Mouse (Mus musculus) macrophage (primary cell): ENCODE data around the gene Fahd1. TPM values are rescaled to one million over a fixed set of nuclear protein-coding genes. Genes with fewer than 3 reads are reported as not detected.

Experiments
- H3K27ac ChIP-seq: fragments of 350-480 bp; formaldehyde crosslinking; 2 replicates; pipeline ENCODE4 v1.9.0; 2021
- H3K36me3 ChIP-seq: fragments of 350-480 bp; formaldehyde crosslinking; 2 replicates; pipeline ENCODE4 v1.9.0; 2021; ENCODE audit errors: inconsistent target
- H3K4me3 ChIP-seq: fragments of 350-480 bp; formaldehyde crosslinking; 2 replicates; pipeline ENCODE4 v1.9.0; 2021; ENCODE audit errors: inconsistent target
- H3K79me2 ChIP-seq: fragments of 350-480 bp; formaldehyde crosslinking; 2 replicates; pipeline ENCODE4 v1.9.0; 2021; ENCODE audit errors: inconsistent target
- WGBS: methylation state at CpG from one replicate; pipeline ENCODE4 v1.1.7; 2026; ENCODE audit warnings: inconsistent platforms; ENCODE audit not compliant: missing documents; 5-methylcytosine and 5-hydroxymethylcytosine counted together
- polyA plus RNA-seq: library from polyadenylated mRNA; stranded (reverse); fragments of 250-400 nt; gene quantifications from 3 replicates; pipeline ENCODE4 v1.2.4, GENCODE M21; 2018; ENCODE audit warnings: inconsistent platforms

The Fahd1 gene
- polyA plus RNA-seq, 1 experiment from 2014 or later: 10.4 TPM

DNA sequence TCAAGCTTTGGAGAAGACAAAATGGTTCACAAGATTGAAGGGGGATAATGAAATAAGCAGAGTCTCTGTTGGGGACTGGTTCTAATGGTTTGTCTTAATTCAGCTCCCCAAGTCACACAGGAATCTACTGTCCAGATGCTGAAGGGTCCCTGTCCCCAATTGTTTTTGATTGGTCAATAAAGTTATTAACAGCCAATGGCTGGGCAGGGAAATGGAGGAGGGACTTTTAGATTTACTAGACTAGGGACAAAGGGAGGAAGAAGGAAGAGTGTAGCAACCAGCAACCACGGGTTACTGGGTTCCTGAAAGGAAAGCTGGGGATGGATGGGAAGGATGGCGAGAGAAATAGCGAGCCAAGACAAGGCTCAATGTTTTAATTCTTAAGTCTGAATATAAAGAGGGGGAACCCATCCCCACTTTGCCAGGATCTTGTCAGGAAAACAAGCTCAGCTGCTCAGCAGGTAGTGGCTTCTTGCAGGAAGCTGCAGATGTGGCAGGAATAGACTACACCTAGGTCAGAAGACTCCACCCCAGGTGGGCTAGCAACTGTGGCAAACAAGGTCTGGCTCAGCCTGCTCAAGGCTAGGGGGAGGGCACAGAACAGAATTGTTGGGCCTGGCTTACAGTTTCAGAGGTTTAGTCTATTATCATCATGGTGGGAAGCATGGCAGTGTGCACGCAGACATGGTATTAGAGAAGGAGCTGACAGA, 23.7 kb upstream of the Fahd1 start:
- no peaks in the 10 kb centered on the region for H3K79me2 ChIP-seq
- H3K27ac ChIP-seq: no peak overlapping the region
- H3K36me3 ChIP-seq: no peaks in the 10 kb centered on the region
- 68% methylated on average over 4 of the region's 4 CpGs for WGBS
- H3K4me3 ChIP-seq: no peak overlapping the region

DNA sequence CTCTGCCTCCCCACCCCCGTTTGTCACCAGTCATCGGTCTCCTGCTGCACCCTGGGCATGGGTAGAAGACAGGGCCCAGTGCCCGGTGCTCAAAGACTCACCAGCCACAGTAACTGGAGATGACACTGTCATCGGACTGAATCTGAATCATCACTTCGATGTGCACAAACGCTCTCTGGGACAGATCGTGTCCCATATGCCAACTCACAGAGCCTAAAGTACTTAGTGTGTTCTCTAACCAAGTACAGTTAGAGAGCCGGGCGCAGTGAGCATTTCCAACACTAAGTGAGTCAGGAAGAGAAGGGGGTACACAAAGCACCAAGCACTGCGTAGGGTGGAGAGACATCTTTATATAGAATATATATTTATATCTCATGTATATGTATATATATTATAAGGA, 17.8 kb upstream of the Fahd1 start:
- WGBS: 98% methylated on average over 8 of the region's 10 CpGs
- Histone ChIP-seq H3K79me2 (no peaks in the 10 kb centered on the region), H3K36me3 (peaks cover 26% of the 10 kb centered on the region; the same call in 1 of the 2 replicates), H3K27ac (no peak overlapping the region), H3K4me3 (no peak overlapping the region)

DNA sequence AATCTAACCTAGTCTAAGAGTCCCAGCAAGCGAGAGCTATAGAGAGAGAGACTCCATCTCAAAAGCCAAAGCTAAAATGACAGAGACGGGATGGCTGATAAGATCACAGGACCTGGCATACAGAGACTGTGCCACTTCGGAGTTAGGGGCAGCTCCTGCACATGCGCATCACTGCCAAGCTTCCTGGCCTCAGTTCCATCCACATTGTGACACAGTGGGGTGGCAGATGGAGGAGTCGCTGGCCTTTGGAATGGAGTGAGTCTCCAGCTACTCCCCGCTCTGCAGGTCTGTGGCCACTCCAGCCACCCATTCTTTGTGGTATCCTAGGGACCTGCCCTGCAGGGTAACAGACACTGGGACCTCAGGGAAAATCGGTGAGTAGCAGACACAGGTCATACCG, 15.6 kb upstream of the Fahd1 start, which contains the start of gene Igfals:
Igfals (plus strand) TSS at position 222 of the 400 bp plus-strand sequence.
- no peak within 1 kb of the TSS for H3K27ac ChIP-seq
- H3K79me2 ChIP-seq: no peaks in the 10 kb centered on the region
- H3K36me3 ChIP-seq: peaks cover 47% of the 10 kb centered on the region
- WGBS: 96% methylated on average over 8 of the region's 8 CpGs
- no peak within 1 kb of the TSS for H3K4me3 ChIP-seq

GRCm38 (mm10) chr17:24861785-24862184, 11.6 kb upstream of the Fahd1 start:
- no peaks in the 10 kb centered on the region for H3K79me2 ChIP-seq
- 100% methylated on average over 3 of the region's 3 CpGs for WGBS
- peaks cover 71% of the 10 kb centered on the region for H3K36me3 ChIP-seq
- no peak overlapping the region for H3K27ac ChIP-seq
- H3K4me3 ChIP-seq: no peak overlapping the region

DNA sequence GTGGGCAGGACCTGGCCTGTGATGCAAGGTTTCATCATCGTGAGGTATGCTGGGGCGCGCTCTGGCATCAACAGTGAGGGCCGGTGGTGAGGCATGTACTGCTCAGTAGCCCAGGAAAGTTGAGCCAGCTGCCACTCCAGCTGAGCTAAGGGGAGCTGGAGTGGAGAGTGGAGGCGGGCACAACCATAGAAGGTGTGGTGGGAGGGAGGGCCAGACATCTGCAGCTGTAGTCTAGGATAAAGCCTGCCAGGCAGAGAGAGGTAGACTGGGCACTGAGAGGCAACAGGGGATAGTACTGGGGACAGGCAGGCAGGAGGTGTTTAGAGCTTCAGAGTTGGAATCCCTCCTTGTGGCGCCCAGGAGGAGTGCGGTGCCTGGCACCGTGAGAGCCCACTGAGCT, 9.9 kb upstream of the Fahd1 start:
- Histone ChIP-seq H3K4me3 (no peak overlapping the region), H3K36me3 (peaks cover 68% of the 10 kb centered on the region), H3K27ac (no peak overlapping the region), H3K79me2 (no peaks in the 10 kb centered on the region)
- 96% methylated on average over 8 of the region's 8 CpGs for WGBS

DNA sequence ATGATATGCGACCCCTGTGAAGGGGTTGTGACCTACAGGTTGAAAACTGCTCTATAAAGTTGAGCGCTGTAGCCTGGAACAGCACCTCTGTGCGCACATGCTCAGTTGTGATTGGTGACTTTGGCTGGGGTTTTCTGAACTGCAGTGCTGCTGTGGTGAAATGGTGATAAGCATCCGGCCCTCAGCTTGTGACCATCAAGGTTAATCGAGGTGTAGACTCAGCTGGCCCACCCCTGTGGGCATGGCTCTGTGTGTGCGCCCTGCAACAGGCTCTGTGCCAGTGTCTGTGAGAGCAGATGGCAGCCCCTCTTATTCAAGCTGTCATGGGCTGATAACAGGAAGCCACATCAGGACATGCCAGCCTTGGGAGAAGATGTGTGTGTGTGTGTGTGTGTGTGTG, 8.8 kb upstream of the Fahd1 start:
- Histone ChIP-seq H3K36me3 (peaks cover 68% of the 10 kb centered on the region), H3K4me3 (no peak overlapping the region), H3K79me2 (no peaks in the 10 kb centered on the region), H3K27ac (no peak overlapping the region)
- 94% methylated on average over 6 of the region's 6 CpGs for WGBS

GRCm38 (mm10) chr17:24857831-24858470, 7.8 kb upstream of the Fahd1 start:
- Histone ChIP-seq H3K79me2 (no peaks in the 10 kb centered on the region), H3K4me3 (no peak overlapping the region), H3K36me3 (peaks cover 70% of the 10 kb centered on the region), H3K27ac (no peak overlapping the region)
- 93% methylated on average over 8 of the region's 8 CpGs for WGBS

- Histone ChIP-seq H3K36me3 (peaks cover 58% of the 10 kb centered on the region), H3K4me3 (no peak overlapping the region), H3K79me2 (no peaks in the 10 kb centered on the region; the same call in 1 of the 2 replicates), H3K27ac (no peak overlapping the region)
- WGBS: over 99% methylated on average over 13 of the region's 13 CpGs
Measured at GRCm38 (mm10) chr17:24856589-24856988, 6.4 kb upstream of the Fahd1 start.

- H3K36me3 ChIP-seq: peaks cover 51% of the 10 kb centered on the region
- H3K79me2 ChIP-seq: no peaks in the 10 kb centered on the region; the same call in 1 of the 2 replicates
- H3K4me3 ChIP-seq: no peak overlapping the region
- 95% methylated on average over 3 of the region's 3 CpGs for WGBS
- H3K27ac ChIP-seq: no peak overlapping the region
Measured at GRCm38 (mm10) chr17:24855838-24856464, 5.8 kb upstream of the Fahd1 start.

- Histone ChIP-seq H3K27ac (peak overlapping the region; percentile 15; the same call in 1 of the 2 replicates), H3K4me3 (peak overlapping the region; percentile 90)
- 74% methylated on average over 10 of the region's 10 CpGs for WGBS
Measured at GRCm38 (mm10) chr17:24851381-24852125, 1.4 kb upstream of the Fahd1 start.

GRCm38 (mm10) chr17:24850773-24851127, 586 bp upstream of the Fahd1 start:
- Histone ChIP-seq H3K27ac (peak overlapping the region; percentile 15; the same call in 1 of the 2 replicates), H3K79me2 (peaks cover 10% of the 10 kb centered on the region; the same call in 1 of the 2 replicates), H3K36me3 (peaks cover 17% of the 10 kb centered on the region), H3K4me3 (peak overlapping the region; percentile 90)
- under 1% methylated on average over 20 of the region's 20 CpGs for WGBS

More at GRCm38 (mm10) chr17:24851381-24852125, 1.4 kb upstream of the Fahd1 start:
- peaks cover 23% of the 10 kb centered on the region for H3K36me3 ChIP-seq
- H3K79me2 ChIP-seq: peaks cover 10% of the 10 kb centered on the region; the same call in 1 of the 2 replicates

DNA sequence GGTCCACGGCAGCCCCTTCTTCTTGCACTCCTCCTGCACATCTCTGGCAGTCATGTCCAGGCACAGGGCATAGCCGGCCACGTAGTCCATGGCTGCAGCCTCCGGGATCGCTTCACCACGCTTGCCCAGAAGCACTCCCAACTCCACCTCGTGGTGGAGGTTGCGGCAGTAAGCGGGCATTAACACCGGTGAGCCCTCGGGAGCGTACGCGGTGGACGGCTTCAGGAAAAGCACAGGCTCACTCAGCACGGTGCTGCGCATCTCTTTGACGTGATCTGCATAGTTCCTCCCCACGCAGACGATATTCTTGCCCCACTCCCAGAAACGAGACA, 465 bp downstream of the Fahd1 start:
- Histone ChIP-seq H3K4me3 (peak overlapping the region; percentile 90), H3K79me2 (peaks cover 10% of the 10 kb centered on the region; the same call in 1 of the 2 replicates), H3K27ac (peak overlapping the region; percentile 80), H3K36me3 (peaks cover 13% of the 10 kb centered on the region)
- 0% methylated on average over 21 of the region's 21 CpGs for WGBS

GRCm38 (mm10) chr17:24848600-24849031, 1.5 kb downstream of the Fahd1 start:
- Histone ChIP-seq H3K27ac (peak overlapping the region; percentile 80), H3K36me3 (peaks cover 8% of the 10 kb centered on the region), H3K79me2 (peaks cover 10% of the 10 kb centered on the region; the same call in 1 of the 2 replicates), H3K4me3 (peak overlapping the region; percentile 90)

DNA sequence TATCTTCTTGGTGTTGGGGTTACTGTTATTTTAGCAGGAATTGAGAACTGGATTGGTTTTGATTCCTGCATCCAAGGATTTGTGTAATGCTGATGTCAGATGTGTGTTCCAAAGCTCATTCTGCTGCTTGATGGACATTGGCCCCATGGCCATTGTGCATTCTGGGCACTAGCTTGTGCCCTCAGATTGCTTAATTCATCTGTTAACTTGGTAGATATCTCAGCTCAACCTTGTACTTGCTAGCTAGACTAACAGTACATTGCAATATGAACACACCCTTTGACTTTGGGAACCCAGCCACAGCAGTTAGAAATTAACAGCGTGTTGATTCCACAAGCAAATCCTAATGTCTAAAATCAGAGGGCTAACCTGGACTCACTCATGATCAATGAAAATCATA, 2.8 kb downstream of the Fahd1 start:
- no peak overlapping the region for H3K4me3 ChIP-seq
- no peaks in the 10 kb centered on the region for H3K36me3 ChIP-seq
- WGBS: 100% methylated on average over 1 of the region's 1 CpGs
- H3K27ac ChIP-seq: no peak overlapping the region
- H3K79me2 ChIP-seq: peaks cover 10% of the 10 kb centered on the region; the same call in 1 of the 2 replicates
